Mouse (Mus musculus) thymus, postnatal 0 days (tissue): ENCODE measurements around the gene Ccdc24. TPM values are rescaled to one million over a fixed set of nuclear protein-coding genes. Genes with fewer than 3 reads are reported as not detected.

Source experiments
- DNase-seq: peaks from one replicate; pipeline ENCODE4 v3.0.0-alpha.2; 2015; ENCODE audit warnings: low spot score
- polyA plus RNA-seq: library from polyadenylated mRNA; unstranded; fragments of >200 nt; fragmentation: Nextera tagmentation; extraction: Ambion mirVana; gene quantifications from 2 replicates; pipeline ENCODE4 v1.2.1, GENCODE M21; 2015

Gene Ccdc24
- polyA plus RNA-seq, 1 experiment from 2014 or later, result 0.08 TPM

GRCm38 (mm10) chr4:117855146-117855545 lies 17.2 kb downstream of the Ccdc24 start:
- no peak for DNase-seq

DNA sequence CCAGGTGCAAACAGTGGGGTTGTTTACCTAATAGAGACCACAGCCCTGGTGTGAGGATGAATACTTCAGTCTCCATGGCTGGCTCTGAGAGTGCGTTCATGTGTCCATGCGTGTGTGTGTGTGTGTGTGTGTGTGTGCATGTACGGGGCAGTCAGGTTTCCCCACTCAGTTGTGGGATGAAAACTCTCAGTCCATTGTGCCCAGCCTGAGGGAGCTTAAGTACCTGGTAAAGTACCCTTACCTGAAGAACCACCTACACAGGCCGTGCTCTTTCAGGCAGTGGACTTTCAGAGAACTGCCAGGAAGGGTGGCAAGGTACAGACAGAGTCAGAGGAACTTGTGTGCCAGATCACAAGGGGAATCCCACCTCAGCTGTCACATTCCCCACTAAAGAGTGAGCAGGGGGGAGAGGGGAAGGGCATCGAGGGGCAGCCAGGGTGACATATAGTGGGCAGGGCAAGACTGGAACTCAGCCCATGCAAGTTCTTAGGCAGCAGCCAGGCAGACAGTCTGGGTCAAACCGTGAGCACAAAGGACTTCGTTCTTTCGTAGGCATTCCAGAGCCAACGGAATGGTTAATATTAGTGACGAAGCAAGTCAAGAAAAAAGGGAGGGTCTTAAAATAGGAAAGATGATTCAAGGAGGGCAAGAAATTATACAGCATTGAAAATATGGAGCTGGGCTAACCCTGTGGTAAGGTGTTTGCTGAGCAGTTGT lies 20.0 kb downstream of the Ccdc24 start:
- no peak for DNase-seq

GRCm38 (mm10) chr4:117850871-117851270 lies 21.5 kb downstream of the Ccdc24 start:
- no peak for DNase-seq

DNA sequence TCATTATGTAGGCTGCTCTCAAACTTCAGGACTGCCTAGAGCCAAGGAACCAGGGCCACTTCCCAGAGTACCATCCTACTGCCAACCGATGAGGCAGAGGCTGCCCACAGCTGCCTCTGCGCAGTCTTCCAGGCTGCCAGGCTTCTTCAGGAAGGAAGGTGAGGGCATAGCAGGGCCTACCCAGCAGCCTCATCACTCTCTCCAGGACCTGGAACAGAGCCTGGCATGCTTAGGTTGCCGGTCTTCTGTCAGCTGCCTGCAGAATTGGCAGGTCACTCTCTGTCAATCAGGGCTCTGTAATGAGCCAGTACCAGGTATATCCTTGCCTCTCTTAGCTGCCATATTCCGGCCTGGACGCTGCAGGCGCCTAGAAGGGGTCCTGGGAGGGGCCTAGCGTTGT lies 22.2 kb downstream of the Ccdc24 start:
- DNase-seq, result no peak

GRCm38 (mm10) chr4:117849506-117849905 lies 22.9 kb downstream of the Ccdc24 start:
- no peak for DNase-seq

- no peak for DNase-seq
Measured at GRCm38 (mm10) chr4:117849063-117849462, 23.3 kb downstream of the Ccdc24 start.

DNA sequence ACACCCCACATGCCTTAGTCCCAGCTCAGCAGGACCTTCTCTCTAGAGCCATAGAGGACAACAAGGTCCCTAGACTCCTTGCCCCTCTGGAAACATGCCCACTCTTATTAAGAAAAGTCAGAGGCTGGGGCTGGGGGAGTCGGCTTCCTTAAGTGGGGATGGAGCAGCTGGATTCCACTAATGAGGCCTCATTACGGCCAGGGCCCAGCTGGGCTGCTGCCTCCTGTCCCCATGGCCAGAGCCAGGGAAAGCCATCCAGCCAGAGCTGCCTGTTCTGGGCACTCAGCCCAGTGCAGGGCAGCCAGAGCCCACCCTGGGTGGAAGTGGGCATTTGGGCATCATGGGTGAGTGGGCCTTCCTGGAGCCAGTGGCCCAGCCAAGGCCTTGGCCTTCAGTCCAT lies 25.3 kb downstream of the Ccdc24 start:
- no peak for DNase-seq

GRCm38 (mm10) chr4:117846261-117846660 lies 26.1 kb downstream of the Ccdc24 start:
- DNase-seq, result no peak

- DNase-seq, result no peak
Measured at GRCm38 (mm10) chr4:117845316-117845715, 27.0 kb downstream of the Ccdc24 start.

DNA sequence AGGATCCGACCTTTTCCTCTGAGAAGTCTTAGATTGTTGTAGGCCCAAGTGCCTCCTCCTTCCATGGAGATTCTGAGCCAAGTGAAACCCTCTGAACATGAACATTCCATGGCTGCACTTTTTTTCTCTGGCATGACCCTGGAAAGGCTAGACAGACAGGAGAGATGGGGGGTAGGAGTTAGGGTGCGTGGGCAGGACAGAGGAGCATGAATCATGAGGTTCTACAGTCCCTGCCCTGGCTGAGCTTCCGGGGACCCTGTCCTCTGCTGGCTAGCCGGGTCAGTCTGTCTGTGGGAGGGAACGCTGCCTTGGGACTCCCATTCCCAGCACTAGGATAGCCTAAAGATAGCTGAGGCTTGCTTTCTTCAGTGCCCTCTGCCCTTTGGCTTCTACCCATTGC lies 27.9 kb downstream of the Ccdc24 start:
- no peak for DNase-seq

DNA sequence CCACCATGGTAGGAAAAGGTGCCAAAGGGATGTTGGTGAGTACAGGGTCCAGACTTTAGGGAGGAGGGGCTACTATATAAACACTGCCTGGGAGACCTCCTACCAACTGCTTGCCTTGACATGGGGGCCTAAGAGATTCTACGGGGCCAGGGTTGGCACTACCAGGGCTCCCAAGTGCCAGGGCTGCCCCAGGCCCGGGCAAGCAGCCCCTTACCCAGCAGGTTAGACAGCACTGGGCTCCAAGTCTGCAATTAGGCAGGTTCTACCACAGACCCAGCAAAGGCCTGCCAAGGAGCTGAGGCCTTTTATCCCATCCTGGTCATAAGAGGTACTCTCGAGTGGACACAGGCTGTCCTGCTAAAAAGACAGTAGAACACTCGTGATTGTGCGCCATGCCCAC lies 29.3 kb downstream of the Ccdc24 start:
- no peak for DNase-seq

DNA sequence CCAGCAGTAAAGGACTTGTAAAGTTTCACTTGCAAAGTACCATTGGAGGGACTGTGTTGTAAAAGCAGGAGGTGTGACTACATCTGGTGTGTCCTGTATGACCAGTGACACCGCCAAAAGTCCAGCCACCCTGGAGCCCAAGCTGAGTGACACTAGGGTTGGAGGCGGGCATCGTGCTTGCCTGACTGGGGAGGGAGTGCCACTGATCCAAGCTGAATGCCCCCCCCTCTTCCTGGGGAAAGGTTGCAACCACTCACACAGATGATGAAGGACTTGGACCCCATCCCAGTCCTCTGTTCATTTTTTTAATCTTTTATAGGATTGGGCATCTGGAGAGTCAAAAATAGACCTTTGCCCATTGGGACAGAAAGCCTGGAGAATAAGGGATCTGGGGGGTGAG lies 30.8 kb downstream of the Ccdc24 start:
- no peak for DNase-seq

DNA sequence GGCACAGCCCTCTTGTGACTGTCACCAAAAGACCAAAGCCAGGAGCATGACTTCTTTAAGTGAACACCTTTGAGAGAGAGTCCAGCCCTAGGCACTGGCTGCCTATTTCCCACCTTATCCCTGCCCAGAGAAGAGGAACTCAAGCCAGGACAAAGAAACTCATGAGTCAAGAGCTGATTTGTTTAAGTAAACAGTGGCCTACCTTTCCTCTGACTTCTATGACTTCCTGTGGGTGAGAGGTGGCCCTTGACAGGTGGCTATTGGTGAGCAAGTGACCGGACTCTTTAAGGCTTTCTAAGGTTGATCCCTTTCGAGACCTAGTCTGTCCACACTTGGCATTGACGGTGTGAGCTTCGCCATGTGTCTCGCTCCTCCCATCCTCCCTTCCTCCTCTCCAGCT lies 31.5 kb downstream of the Ccdc24 start:
- no peak for DNase-seq

- DNase-seq, result no peak
Measured at GRCm38 (mm10) chr4:117839366-117839765, 33.0 kb downstream of the Ccdc24 start.

- DNase-seq, result no peak
Measured at GRCm38 (mm10) chr4:117837271-117837670, 35.1 kb downstream of the Ccdc24 start.

GRCm38 (mm10) chr4:117836204-117836767 lies 36.1 kb downstream of the Ccdc24 start:
- peak; percentile 82 for DNase-seq

DNA sequence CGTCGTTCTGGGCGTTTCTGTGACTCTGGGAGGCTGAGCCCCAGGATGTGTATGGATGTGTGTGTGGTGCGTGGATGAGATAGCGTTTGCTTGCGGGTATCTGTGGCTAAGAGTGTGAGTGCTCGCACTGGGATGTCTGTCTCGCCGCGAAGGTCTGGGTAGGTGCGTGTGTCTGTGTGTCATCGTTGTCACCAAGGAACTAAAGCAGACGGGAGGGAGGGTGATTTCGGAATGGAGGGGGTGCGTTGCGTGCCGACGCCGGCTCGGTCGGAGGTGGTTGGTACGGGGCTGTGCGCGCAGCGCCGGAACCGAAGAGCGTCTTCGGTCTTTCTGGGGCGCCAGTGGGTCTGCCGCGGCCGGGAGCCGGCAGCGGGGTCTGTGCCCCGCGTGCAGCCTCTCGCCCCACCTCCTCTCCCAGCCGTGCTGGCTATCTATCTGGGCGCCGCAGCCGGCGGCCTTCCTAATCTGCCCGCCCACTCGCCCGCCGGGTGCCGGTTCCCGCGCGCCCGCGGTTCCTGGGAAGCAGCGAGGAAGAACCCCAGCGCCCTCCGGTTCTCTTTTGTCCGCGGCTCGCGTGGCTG lies 36.7 kb downstream of the Ccdc24 start:
- DNase-seq, result peak; percentile 28

DNA sequence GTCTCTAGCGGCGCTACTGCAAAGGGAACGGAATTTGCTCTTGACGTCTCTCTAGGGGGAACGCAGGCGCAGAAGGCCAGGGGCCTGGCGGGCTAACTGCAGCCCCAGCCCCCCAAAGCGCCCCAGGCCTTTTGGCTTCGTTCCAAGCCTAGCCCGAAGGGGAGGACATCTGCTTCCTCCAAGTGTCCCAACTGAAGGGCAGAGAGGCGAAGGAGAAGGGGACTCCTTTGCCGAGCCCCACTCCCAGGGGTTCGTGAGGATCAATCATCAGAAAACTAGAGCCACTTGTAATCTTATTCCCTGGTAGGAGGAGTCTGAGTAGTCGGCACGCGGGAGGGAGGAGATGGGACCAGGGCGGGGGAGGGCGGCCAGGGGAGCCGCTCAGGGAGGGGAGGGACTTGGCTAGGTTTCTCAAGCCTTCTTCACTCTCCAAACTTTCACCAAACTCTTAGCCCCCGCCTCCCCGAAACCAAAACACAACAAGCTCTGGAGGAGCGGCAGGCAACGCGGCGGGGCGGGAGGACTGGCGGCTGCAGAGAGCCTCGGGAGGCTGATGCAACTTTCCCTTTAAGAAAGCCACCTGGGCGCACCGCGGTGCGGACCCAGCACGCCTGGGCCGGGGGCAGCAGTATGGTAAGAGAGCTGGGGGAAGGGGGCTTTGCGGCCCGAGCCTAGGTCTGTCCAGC lies 37.4 kb downstream of the Ccdc24 start:
- peak; percentile 23 for DNase-seq

GRCm38 (mm10) chr4:117834457-117834844 lies 37.9 kb downstream of the Ccdc24 start, which contains the start of gene Slc6a9:
Gene Slc6a9, plus strand, starts transcription at chr4:117834506.
- no peak for DNase-seq

GRCm38 (mm10) chr4:117831920-117832691 lies 40.3 kb downstream of the Ccdc24 start:
- DNase-seq, result no peak

DNA sequence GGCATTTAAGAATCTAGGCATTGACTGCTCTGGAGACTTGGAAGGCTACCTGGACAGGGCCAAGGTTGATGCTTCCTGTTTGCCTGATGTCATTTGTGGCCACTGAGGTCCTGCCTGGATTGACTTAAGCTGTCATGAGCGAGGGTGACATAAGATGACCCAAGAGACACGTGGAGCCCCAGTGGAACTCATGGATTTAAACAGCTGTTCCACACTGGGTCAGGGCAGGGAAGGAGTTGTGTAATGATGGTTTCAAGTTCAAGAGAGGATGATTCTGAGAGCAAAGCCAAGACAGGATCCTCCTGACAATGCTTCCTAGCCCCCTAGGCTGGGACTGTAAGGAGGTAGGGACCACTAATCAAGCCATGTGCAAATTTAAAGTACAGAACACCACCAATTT lies 40.9 kb downstream of the Ccdc24 start:
- no peak for DNase-seq

GRCm38 (mm10) chr4:117830801-117831200 lies 41.6 kb downstream of the Ccdc24 start:
- DNase-seq, result no peak
